Mouse (Mus musculus) left cerebral cortex, postnatal 10 days (tissue): Measurements from ENCODE around the gene Msx1. TPM values are rescaled to one million over a fixed set of nuclear protein-coding genes. Genes with fewer than 3 reads are reported as not detected.

Source experiments
- DNase-seq, 2 experiments: peaks; one replicate each; pipeline ENCODE4 v3.0.0; 2021 to 2022; ENCODE audit warnings: low spot score in 2 of 2, mixed read lengths in 1 of 2; ENCODE audit errors: extremely low spot score in 1 of 2
- intact Hi-C: fragments of 180-260 bp; cut with DNase I; formaldehyde crosslinking; loops from one replicate; pipeline ENCODE4 v1.15.1; 2025
- total RNA-seq, 2 experiments: library from RNA; stranded (reverse); gene quantifications; 2 replicates each; pipeline ENCODE4 v1.2.3; 2021

Gene Msx1
- total RNA-seq, 2 experiments from 2014 or later: 2.6 to 3.4 TPM

GRCm38 (mm10) chr5:37815909-37816308 lies 8.5 kb downstream of the Msx1 start:
- intact Hi-C loops: no loop called here
- DNase-seq: no peak

- intact Hi-C loops: no loop called here
- DNase-seq: no peak
These were observed 10.2 kb downstream of the Msx1 start for GRCm38 (mm10) chr5:37814169-37814568.

GRCm38 (mm10) chr5:37805291-37805690 lies 19.1 kb downstream of the Msx1 start:
- no peak for DNase-seq
- intact Hi-C loops: no loop called here

- intact Hi-C loops: no loop called here
- DNase-seq: no peak
These were observed 19.8 kb downstream of the Msx1 start for GRCm38 (mm10) chr5:37804512-37805118.

GRCm38 (mm10) chr5:37797251-37797650 lies 27.1 kb downstream of the Msx1 start:
- intact Hi-C loops: no loop called here
- no peak for DNase-seq

- intact Hi-C loops: no loop called here
- no peak for DNase-seq
These were observed 27.6 kb downstream of the Msx1 start for GRCm38 (mm10) chr5:37796751-37797150.

GRCm38 (mm10) chr5:37795691-37796090 lies 28.7 kb downstream of the Msx1 start:
- intact Hi-C loops: no loop called here
- no peak for DNase-seq

GRCm38 (mm10) chr5:37792154-37792553 lies 32.2 kb downstream of the Msx1 start:
- no peak for DNase-seq
- intact Hi-C loops: no loop called here

- intact Hi-C loops: no loop called here
- peak in 1 of 2 experiments; percentile 33 for DNase-seq
These were observed 39.5 kb downstream of the Msx1 start for GRCm38 (mm10) chr5:37784847-37785391.

GRCm38 (mm10) chr5:37783306-37783705 lies 41.1 kb downstream of the Msx1 start:
- DNase-seq: peak; percentile 32 to 38
- intact Hi-C loops: no loop called here

GRCm38 (mm10) chr5:37775681-37776080 lies 48.7 kb downstream of the Msx1 start:
- no peak for DNase-seq
- intact Hi-C loops: no loop called here

- intact Hi-C loops: no loop called here
These were observed 50.4 kb downstream of the Msx1 start for GRCm38 (mm10) chr5:37774011-37774410.

GRCm38 (mm10) chr5:37770870-37771269 lies 53.5 kb downstream of the Msx1 start:
- intact Hi-C loops: no loop called here
- DNase-seq: no peak

More at GRCm38 (mm10) chr5:37774011-37774410, 50.4 kb downstream of the Msx1 start:
- no peak for DNase-seq

Other genes with a start within 250 kb of the Msx1 start
- gene Stk32b, start 107.4 kb downstream of the Msx1 start, total RNA-seq: 1 to 10 TPM; 8.7 to 9.0 TPM
- under 1 TPM in 1 of 2 experiments, not detected in 1; 0.36 TPM for gene Cytl1, start 89.1 kb downstream of the Msx1 start, total RNA-seq
- gene Stx18, start 214.2 kb upstream of the Msx1 start, total RNA-seq: 10 to 100 TPM; 33.8 to 38.7 TPM